8 mouse cellular contexts compared by ENCODE assay signal in the genomic region with DNA sequence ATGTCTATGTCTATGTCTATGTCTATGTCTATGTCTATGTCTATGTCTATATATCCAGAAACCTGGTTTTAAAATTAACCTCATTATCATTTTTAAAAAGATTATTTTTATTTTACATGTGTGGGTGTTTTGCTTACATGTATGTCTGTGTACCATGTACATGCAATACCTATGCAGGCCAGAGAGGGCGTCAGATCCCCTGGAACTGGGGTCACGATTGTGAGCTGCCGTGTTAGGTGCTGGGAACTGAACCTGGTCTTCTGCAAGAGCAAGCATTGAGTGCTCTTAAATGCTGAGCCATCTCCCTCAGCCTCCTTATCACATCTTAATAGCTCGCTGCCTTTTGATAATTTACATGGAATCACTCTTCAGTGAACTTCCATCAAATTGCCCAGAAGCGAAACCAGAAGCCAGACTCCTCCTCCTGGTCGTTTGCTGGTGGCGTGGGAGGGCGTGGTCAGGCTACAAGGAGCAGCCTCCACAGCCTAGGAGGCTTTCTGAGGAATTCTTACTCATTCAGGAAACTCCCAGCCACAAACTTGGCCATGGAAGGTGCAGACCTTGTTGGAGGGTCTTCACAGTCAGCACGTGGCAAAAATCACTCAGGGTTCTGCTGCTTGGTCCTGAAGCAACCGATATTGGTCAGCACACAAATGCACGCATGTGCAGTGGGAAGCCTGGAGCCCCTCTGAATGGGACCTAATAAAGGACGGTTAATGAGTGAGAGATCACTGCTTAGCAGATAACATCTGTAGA. TPM values are rescaled to one million over a fixed set of nuclear protein-coding genes. Genes with fewer than 3 reads are reported as not detected.
DNase-seq lines count a peak whose midpoint lies in the region; ATAC-seq and TF ChIP-seq lines count a peak whose summit lies in the region.

No protein-coding gene starts in this region.

- no peak overlapping the region for H3K9ac ChIP-seq in intestine, postnatal 0 days (ENCODE audit: low read depth, low read length)
- H3K9ac ChIP-seq in lung, embryonic 14.5 days = no peak overlapping the region

- peak; percentile 35; the same call in 1 of the 2 replicates for TF ChIP-seq CTCF in gastrocnemius, adult 2 months (IDR thresholded peaks at IDR 0.05)
- peak; percentile 57 for TF ChIP-seq CTCF in intestine, postnatal 0 days (IDR thresholded peaks at IDR 0.05; ENCODE audit: low read depth)
- TF ChIP-seq CTCF in lung, embryonic 14.5 days (IDR thresholded peaks at IDR 0.05; ENCODE audit: low read depth) = peak; percentile 35; the same call in 1 of the 2 replicates

- peaks cover 5% of the 10 kb centered on the region for H3K27me3 ChIP-seq in intestine, postnatal 0 days (replicated peaks; ENCODE audit: control insufficient read depth, insufficient read depth, low read length)
- peaks cover 3% of the 10 kb centered on the region; the same call in 1 of the 2 replicates for H3K27me3 ChIP-seq in lung, embryonic 14.5 days (ENCODE audit: insufficient read depth, low read length)

- DNase-seq in urinary bladder, postnatal 14 days (ENCODE audit: low spot score) = peak; percentile 38
- no peak for DNase-seq in urinary bladder, adult 2 months (ENCODE audit: low spot score)
- peak; percentile 50 for DNase-seq in gastrocnemius, adult 2 months
- peak; percentile 48 for DNase-seq in lung, embryonic 14.5 days
- no peak for DNase-seq in left cerebral cortex, postnatal 25 days (ENCODE audit: low spot score in 2 of 2)
- no peak for DNase-seq in T-cell, adult 2 months (ENCODE audit: low spot score)

- H3K36me3 ChIP-seq in intestine, postnatal 0 days (ENCODE audit: control insufficient read depth, insufficient read depth) = no peaks in the 10 kb centered on the region
- no peaks in the 10 kb centered on the region for H3K36me3 ChIP-seq in lung, embryonic 14.5 days (ENCODE audit: insufficient read depth)

- ATAC-seq in intestine, postnatal 0 days = peak; percentile 79
- ATAC-seq in lung, embryonic 14.5 days (ENCODE audit: insufficient read depth) = no peak
- no peak for ATAC-seq in frontal cortex, adult (ENCODE audit: low TSS enrichment)

- H3K4me1 ChIP-seq in intestine, postnatal 0 days (replicated peaks; ENCODE audit: control insufficient read depth, insufficient read depth, low read length) = no peaks in the 10 kb centered on the region; the same call in 1 of the 2 replicates
- no peaks in the 10 kb centered on the region for H3K4me1 ChIP-seq in lung, embryonic 14.5 days (ENCODE audit: insufficient read depth)

- H3K27ac ChIP-seq in gastrocnemius, adult 2 months = peak overlapping the region; percentile 61
- H3K27ac ChIP-seq in intestine, postnatal 0 days (ENCODE audit: low read depth, low read length) = no peak overlapping the region
- H3K27ac ChIP-seq in lung, embryonic 14.5 days (ENCODE audit: low read depth) = no peak overlapping the region

- intact Hi-C loops in gastrocnemius, adult 2 months (cut with DNase I) = no loop called here
- intact Hi-C loops in left cerebral cortex, postnatal 25 days (cut with DNase I) = loop anchor here (10.0 kb wide), 1 partner anchor 87 kb away; no protein-coding TSS in a partner anchor

- H3K9me3 ChIP-seq in intestine, postnatal 0 days (ENCODE audit: control insufficient read depth) = no peaks in the 10 kb centered on the region
- no peaks in the 10 kb centered on the region for H3K9me3 ChIP-seq in lung, embryonic 14.5 days (ENCODE audit: low read depth, low read length)

- WGBS in intestine, postnatal 0 days = 32% methylated on average over 12 of the region's 12 CpGs
- 47% methylated on average over 12 of the region's 12 CpGs for WGBS in lung, embryonic 14.5 days

- H3K4me2 ChIP-seq in intestine, postnatal 0 days (replicated peaks; ENCODE audit: low read depth) = peak overlapping the region; percentile 66
- peak overlapping the region; percentile 45 for H3K4me2 ChIP-seq in lung, embryonic 14.5 days

- peak overlapping the region; percentile 61 for H3K4me3 ChIP-seq in gastrocnemius, adult 2 months
- H3K4me3 ChIP-seq in intestine, postnatal 0 days (ENCODE audit: low read depth, low read length) = peak overlapping the region; percentile 35
- peak overlapping the region; percentile 4; the same call in 1 of the 2 replicates for H3K4me3 ChIP-seq in lung, embryonic 14.5 days (ENCODE audit: low read depth, low read length)

RNA-seq across cellular contexts. Expression of a gene that starts 32.2 kb away (rescaled TPM):
- 9.1 and 13.5 TPM in 2 replicates for polyA plus RNA-seq in urinary bladder, adult 2 months (2012; rRNA removed)
- 10 to 100 TPM; 32.7 to 42.2 TPM for total RNA-seq in gastrocnemius, adult 2 months (2021)
- 5.8 and 7.0 TPM in 2 replicates for polyA plus RNA-seq in intestine, postnatal 0 days (2015; fragmentation: Nextera tagmentation; extraction: Ambion mirVana)
- polyA plus RNA-seq in lung, embryonic 14.5 days (2014; fragmentation: Nextera tagmentation; extraction: Ambion mirVana) = 18.4 and 22.9 TPM in 2 replicates
- 10 to 100 TPM; 30.4 to 33.8 TPM for total RNA-seq in left cerebral cortex, postnatal 25 days (2021)

Comparison
In these comparisons a context has a peak if more than half of its experiments do, and no peak if none do; other contexts are left out.
1. DNase-seq: peak in urinary bladder, postnatal 14 days (single experiment), gastrocnemius, adult 2 months (single experiment) and lung, embryonic 14.5 days (single experiment); none in urinary bladder, adult 2 months (single experiment), left cerebral cortex, postnatal 25 days (0 of 2) and T-cell, adult 2 months (single experiment).
2. H3K4me3 ChIP-seq: peak in every context shown above with its lines; median percentile 61 in gastrocnemius, adult 2 months; 35 in intestine, postnatal 0 days; 4 in lung, embryonic 14.5 days.
3. Peak in every context shown above with its lines, with median percentiles within 50 percentile points of each other: CTCF ChIP-seq.